Mouse (Mus musculus) limb, embryonic 12.5 days (tissue): ENCODE data around the gene Pkn1. TPM values are rescaled to one million over a fixed set of nuclear protein-coding genes. Genes with fewer than 3 reads are reported as not detected.

ENCODE experiments used
- ATAC-seq: fragments of 200-750 bp; cut with Nextera tagmentation; 2 replicates; pipeline ENCODE4 v1.8.0; 2017; ENCODE audit warnings: low read depth, moderate TSS enrichment; ENCODE audit not compliant: insufficient number of reproducible peaks, insufficient read depth, low FRiP score, low TSS enrichment
- H3K27ac ChIP-seq: fragments of 300-500 bp; sonication (generic); 2 replicates; pipeline ENCODE4 v1.5.1; 2016; ENCODE audit warnings: mild to moderate bottlenecking, moderate library complexity
- H3K27me3 ChIP-seq: fragments of 300-500 bp; sonication (generic); 2 replicates; pipeline ENCODE4 v1.6.1; 2016; ENCODE audit warnings: mild to moderate bottlenecking, moderate library complexity
- H3K36me3 ChIP-seq: fragments of 300-500 bp; sonication (generic); 2 replicates; pipeline ENCODE4 v1.6.1; 2016; ENCODE audit warnings: mild to moderate bottlenecking, moderate library complexity
- H3K4me1 ChIP-seq: fragments of 300-500 bp; sonication (generic); replicated peaks from 2 replicates; pipeline ENCODE4 v1.6.1; 2016
- H3K4me2 ChIP-seq: fragments of 300-500 bp; sonication (generic); 2 replicates; pipeline ENCODE4 v1.6.1; 2016; ENCODE audit warnings: mild to moderate bottlenecking, moderate library complexity
- H3K4me3 ChIP-seq: fragments of 300-500 bp; sonication (generic); replicated peaks from 2 replicates; pipeline ENCODE4 v1.5.1; 2016; ENCODE audit warnings: mild to moderate bottlenecking
- H3K9ac ChIP-seq: fragments of 300-500 bp; sonication (generic); replicated peaks from 2 replicates; pipeline ENCODE4 v1.6.1; 2016; ENCODE audit warnings: mild to moderate bottlenecking, moderate library complexity
- H3K9me3 ChIP-seq: fragments of 300-500 bp; sonication (generic); 2 replicates; pipeline ENCODE4 v1.6.1; 2016; ENCODE audit warnings: mild to moderate bottlenecking, moderate library complexity
- WGBS: fragments of 180-500 bp; shearing (Covaris S2); methylation state at CpG from one replicate; pipeline ENCODE4 v1.1.7; 2016; 5-methylcytosine and 5-hydroxymethylcytosine counted together
- polyA plus RNA-seq: library from polyadenylated mRNA; unstranded; fragments of >200 nt; fragmentation: Nextera tagmentation; extraction: Ambion mirVana; gene quantifications from 2 replicates; pipeline ENCODE4 v1.2.1, GENCODE M21; 2016

Gene Pkn1
- polyA plus RNA-seq, 1 experiment from 2014 or later: 36.8 TPM

DNA sequence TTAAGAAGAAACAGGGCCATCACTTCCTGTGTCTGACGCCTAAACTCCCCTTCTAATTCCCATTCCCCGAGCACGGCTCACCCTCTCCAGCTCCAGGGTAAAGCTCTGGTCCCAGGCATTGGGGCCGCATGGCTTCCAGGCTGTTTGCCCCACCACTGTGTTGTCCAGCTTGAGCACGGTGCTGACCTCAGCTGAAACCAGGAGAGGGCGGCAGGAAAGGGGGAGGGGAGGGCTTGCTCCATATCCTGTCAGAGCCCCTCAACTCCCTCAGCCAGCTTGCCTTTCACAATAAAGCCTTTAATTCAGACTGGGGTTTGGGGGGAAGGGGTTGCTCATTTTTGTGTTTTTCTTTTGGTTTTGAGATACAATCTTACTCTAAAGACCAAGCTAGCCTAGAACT, 17.9 kb downstream of the Pkn1 start:
- no peak overlapping the region for H3K4me3 ChIP-seq
- peak overlapping the region; percentile 35 for H3K4me2 ChIP-seq
- WGBS: 12% methylated on average over 6 of the region's 6 CpGs
- no peak overlapping the region for H3K9ac ChIP-seq
- H3K27ac ChIP-seq: peak overlapping the region; percentile 88
- H3K27me3 ChIP-seq: no peaks in the 10 kb centered on the region
- peaks cover 86% of the 10 kb centered on the region for H3K36me3 ChIP-seq
- H3K4me1 ChIP-seq: peaks cover 18% of the 10 kb centered on the region
- ATAC-seq: no peak
- no peaks in the 10 kb centered on the region for H3K9me3 ChIP-seq

DNA sequence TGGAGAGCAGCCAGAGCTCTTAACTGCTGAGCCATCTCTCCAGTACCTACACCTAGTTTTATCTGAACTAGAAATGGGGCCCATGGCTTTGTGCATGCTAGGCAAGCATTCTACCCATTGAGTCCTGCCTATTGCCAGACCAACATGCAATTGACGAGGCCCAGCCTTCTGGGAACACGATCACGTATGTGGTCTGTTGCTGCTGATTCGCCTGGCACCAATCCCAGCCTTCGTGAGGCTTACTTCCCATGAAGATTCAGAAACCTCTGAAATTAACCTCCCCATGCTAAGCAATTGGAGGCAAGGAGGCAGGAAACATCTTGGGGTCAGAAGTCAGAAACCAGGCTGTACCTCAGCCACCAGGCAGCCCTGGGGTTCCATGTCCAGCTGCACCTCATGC, 18.4 kb downstream of the Pkn1 start:
- H3K27me3 ChIP-seq: no peaks in the 10 kb centered on the region
- H3K9me3 ChIP-seq: no peaks in the 10 kb centered on the region
- peaks cover 86% of the 10 kb centered on the region for H3K36me3 ChIP-seq
- H3K4me3 ChIP-seq: no peak overlapping the region
- no peak overlapping the region for H3K9ac ChIP-seq
- H3K4me1 ChIP-seq: peaks cover 18% of the 10 kb centered on the region
- ATAC-seq: no peak
- WGBS: 58% methylated on average over 5 of the region's 5 CpGs
- H3K4me2 ChIP-seq: peak overlapping the region; percentile 35
- peak overlapping the region; percentile 88 for H3K27ac ChIP-seq

DNA sequence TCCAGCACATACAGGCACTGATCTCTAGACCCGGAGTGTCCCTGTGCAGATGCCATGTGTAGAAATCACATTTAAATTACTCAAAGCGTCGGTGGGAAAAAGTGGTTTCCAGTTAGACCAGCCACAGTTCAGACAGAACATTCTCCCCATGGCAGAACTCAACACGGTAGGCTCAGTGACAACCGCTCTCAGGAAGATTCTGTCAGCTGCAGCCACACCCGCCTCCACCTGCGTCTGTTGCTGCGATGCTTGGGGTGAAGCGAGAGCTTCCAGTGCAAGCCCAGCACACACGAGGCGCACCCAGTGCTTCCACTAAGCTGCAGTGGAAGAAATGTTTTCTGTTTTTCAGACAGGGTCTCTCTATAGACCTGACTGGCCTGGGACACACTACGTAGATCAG, 19.1 kb downstream of the Pkn1 start:
- ATAC-seq: no peak
- H3K36me3 ChIP-seq: peaks cover 82% of the 10 kb centered on the region
- 91% methylated on average over 12 of the region's 12 CpGs for WGBS

DNA sequence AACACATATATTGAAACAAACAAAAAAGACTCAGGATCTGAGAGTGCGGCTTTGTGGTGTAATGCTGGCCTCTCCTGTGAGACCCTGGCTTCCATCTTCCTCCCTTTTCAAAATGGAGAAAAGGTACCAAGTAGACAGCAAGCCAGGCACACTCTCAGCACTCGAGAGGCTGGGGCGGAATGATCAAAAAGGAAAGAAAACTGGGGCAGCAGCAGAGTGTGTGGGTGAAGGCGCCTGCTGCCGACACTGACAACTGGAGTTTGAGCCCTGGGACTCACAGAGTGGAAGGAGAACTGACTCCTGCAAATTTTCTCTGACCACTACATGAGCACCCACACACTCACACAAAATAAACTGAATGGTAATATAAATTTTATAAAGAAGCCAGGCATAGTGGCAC, 24.5 kb downstream of the Pkn1 start:
- 86% methylated on average over 5 of the region's 5 CpGs for WGBS
- H3K4me1 ChIP-seq: no peaks in the 10 kb centered on the region
- ATAC-seq: no peak
- H3K9ac ChIP-seq: no peak overlapping the region
- H3K9me3 ChIP-seq: no peaks in the 10 kb centered on the region
- no peak overlapping the region for H3K4me2 ChIP-seq
- H3K27ac ChIP-seq: no peak overlapping the region
- peaks cover 90% of the 10 kb centered on the region for H3K36me3 ChIP-seq
- H3K27me3 ChIP-seq: no peaks in the 10 kb centered on the region
- H3K4me3 ChIP-seq: no peak overlapping the region

More for the DNA sequence above, 19.1 kb downstream of the Pkn1 start:
- Histone ChIP-seq H3K4me1 (peaks cover 18% of the 10 kb centered on the region), H3K9ac (no peak overlapping the region), H3K4me2 (no peak overlapping the region), H3K27me3 (no peaks in the 10 kb centered on the region), H3K9me3 (no peaks in the 10 kb centered on the region), H3K27ac (0 out of 2 replicates have a peak overlapping the region, but pooled peaks have one; percentile 88), H3K4me3 (no peak overlapping the region)

DNA sequence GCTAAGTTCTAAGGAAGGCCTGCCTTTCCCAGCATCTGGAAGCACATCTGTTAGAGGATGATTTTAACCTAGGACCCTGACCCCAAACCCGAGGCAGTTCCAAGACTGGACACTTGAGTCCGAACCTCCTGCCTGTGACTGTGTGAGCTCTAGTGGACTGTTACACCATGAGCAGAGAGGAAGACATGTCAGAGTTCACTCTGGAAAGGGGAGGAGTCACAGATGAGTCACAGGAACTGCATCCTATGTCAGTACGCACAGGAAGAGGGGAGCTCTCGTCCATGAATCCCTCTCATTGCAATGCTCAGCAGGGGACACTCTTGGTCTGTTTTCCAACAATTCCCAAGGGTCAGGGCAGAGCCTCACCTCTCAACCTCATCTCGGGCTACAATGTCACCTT, 26.0 kb downstream of the Pkn1 start:
- Histone ChIP-seq H3K4me3 (no peak overlapping the region), H3K9me3 (no peaks in the 10 kb centered on the region), H3K9ac (no peak overlapping the region), H3K27ac (no peak overlapping the region), H3K27me3 (peaks cover 11% of the 10 kb centered on the region), H3K36me3 (peaks cover 82% of the 10 kb centered on the region), H3K4me2 (no peak overlapping the region), H3K4me1 (peaks cover 10% of the 10 kb centered on the region)
- ATAC-seq: no peak
- WGBS: 69% methylated on average over 5 of the region's 5 CpGs

DNA sequence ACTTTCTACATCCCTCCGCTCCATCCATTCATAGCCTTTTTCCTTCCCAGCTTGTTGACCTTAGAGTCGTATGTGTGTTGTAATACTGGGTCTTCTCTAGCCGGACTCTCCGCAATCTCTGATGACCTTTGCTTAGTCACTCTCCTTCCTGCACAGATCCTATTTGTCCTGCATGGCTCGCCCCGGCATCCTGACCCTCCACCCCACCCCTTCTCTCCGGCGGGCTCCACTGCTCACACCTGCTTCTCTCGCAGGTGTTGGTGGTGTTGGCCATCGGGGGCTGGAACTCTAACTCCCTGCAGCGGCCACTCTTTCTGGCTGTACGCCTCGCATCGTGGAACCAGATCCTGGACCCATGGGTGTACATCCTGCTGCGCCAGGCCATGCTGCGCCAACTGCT, 30.0 kb downstream of the Pkn1 start:
- no peak overlapping the region for H3K9ac ChIP-seq
- H3K27me3 ChIP-seq: peaks cover 22% of the 10 kb centered on the region
- no peak overlapping the region for H3K4me3 ChIP-seq
- H3K36me3 ChIP-seq: peaks cover 59% of the 10 kb centered on the region
- no peak overlapping the region for H3K27ac ChIP-seq
- peak overlapping the region; percentile 68 for H3K4me2 ChIP-seq
- H3K9me3 ChIP-seq: no peaks in the 10 kb centered on the region
- no peak for ATAC-seq
- 78% methylated on average over 16 of the region's 16 CpGs for WGBS
- H3K4me1 ChIP-seq: peaks cover 38% of the 10 kb centered on the region

DNA sequence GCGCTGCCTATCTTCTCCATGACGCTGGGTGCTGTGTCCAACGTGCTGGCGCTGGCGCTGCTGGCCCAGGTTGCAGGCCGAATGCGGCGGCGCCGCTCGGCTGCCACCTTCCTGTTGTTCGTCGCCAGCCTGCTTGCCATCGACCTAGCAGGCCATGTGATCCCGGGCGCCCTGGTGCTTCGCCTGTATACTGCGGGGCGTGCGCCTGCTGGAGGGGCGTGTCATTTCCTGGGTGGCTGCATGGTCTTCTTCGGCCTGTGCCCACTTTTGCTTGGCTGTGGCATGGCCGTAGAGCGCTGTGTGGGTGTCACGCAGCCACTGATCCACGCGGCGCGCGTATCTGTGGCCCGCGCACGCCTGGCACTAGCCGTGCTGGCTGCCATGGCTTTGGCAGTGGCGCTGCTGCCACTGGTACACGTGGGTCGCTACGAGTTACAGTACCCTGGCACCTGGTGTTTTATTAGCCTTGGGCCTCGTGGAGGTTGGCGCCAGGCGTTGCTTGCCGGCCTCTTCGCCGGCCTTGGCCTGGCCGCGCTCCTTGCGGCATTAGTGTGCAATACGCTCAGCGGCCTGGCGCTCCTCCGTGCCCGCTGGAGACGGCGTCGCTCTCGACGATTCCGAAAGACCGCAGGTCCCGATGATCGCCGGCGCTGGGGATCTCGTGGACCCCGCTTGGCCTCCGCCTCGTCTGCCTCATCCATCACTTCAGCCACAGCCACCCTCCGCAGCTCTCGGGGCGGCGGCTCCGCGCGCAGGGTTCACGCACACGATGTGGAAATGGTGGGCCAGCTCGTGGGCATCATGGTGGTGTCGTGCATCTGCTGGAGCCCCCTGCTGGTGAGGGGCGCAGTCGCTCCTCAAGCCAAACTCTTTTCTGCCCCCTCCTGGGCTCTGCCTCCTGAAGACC, 30.7 kb downstream of the Pkn1 start:
- Histone ChIP-seq H3K4me3 (peak overlapping the region; percentile 44), H3K27ac (no peak overlapping the region), H3K27me3 (peaks cover 22% of the 10 kb centered on the region), H3K36me3 (peaks cover 58% of the 10 kb centered on the region), H3K9ac (peak overlapping the region; percentile 63), H3K4me2 (peak overlapping the region; percentile 68), H3K4me1 (peaks cover 38% of the 10 kb centered on the region), H3K9me3 (no peaks in the 10 kb centered on the region)
- ATAC-seq: no peak
- 22% methylated on average over 80 of the region's 80 CpGs for WGBS

DNA sequence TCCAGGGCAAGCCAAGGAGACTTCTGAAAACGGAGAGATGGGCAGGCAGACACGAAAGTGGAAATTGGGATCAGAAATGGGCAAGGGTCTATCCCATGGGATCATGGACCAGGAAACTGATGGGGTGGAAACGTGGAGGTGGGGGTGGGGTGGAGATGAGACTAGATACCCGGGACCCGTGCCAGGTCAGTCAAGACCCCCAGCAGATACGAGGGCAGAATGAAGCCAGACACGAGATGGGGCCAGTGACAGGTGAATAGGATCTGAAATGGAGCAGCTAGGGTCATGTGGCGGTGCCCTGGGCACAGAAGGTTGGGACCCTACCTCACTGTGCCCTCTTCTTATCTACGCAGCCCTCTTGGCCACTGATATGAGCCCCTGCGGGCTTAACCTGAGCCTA, 31.5 kb downstream of the Pkn1 start:
- Histone ChIP-seq H3K4me3 (peak overlapping the region; percentile 44; the same call in 1 of the 2 replicates), H3K4me2 (peak overlapping the region; percentile 68), H3K9ac (peak overlapping the region; percentile 63; the same call in 1 of the 2 replicates), H3K4me1 (peaks cover 42% of the 10 kb centered on the region), H3K9me3 (no peaks in the 10 kb centered on the region), H3K27me3 (peaks cover 22% of the 10 kb centered on the region), H3K27ac (no peak overlapping the region), H3K36me3 (peaks cover 57% of the 10 kb centered on the region)
- 84% methylated on average over 10 of the region's 10 CpGs for WGBS
- ATAC-seq: no peak

DNA sequence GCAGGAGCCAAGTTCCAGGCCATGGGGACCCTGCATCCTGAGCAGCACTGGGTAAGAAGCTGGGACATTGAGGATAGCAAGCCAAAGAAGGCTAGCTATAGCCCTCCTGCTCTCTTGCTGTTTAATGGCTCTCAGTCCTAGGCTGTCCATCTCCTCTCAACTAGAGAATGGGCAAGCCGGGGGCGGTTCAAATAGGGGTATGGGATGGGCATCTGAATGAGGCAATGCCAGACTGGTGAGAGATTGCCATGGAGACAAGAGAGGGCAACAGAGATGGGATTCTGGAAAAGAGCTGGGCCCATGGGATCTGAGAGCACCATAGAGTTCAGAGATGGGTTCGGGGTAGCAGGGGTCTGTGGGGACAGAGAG, 32.1 kb downstream of the Pkn1 start:
- 0 out of 2 replicates have a peak overlapping the region, but pooled peaks have one; percentile 27 for H3K9ac ChIP-seq
- peaks cover 22% of the 10 kb centered on the region for H3K27me3 ChIP-seq
- ATAC-seq: no peak
- H3K27ac ChIP-seq: peak overlapping the region; percentile 41; the same call in 1 of the 2 replicates
- peaks cover 50% of the 10 kb centered on the region for H3K36me3 ChIP-seq
- H3K4me3 ChIP-seq: no peak overlapping the region; the same call in 1 of the 2 replicates
- peaks cover 49% of the 10 kb centered on the region for H3K4me1 ChIP-seq
- H3K9me3 ChIP-seq: no peaks in the 10 kb centered on the region
- WGBS: 91% methylated on average over 3 of the region's 3 CpGs
- H3K4me2 ChIP-seq: peak overlapping the region; percentile 35

DNA sequence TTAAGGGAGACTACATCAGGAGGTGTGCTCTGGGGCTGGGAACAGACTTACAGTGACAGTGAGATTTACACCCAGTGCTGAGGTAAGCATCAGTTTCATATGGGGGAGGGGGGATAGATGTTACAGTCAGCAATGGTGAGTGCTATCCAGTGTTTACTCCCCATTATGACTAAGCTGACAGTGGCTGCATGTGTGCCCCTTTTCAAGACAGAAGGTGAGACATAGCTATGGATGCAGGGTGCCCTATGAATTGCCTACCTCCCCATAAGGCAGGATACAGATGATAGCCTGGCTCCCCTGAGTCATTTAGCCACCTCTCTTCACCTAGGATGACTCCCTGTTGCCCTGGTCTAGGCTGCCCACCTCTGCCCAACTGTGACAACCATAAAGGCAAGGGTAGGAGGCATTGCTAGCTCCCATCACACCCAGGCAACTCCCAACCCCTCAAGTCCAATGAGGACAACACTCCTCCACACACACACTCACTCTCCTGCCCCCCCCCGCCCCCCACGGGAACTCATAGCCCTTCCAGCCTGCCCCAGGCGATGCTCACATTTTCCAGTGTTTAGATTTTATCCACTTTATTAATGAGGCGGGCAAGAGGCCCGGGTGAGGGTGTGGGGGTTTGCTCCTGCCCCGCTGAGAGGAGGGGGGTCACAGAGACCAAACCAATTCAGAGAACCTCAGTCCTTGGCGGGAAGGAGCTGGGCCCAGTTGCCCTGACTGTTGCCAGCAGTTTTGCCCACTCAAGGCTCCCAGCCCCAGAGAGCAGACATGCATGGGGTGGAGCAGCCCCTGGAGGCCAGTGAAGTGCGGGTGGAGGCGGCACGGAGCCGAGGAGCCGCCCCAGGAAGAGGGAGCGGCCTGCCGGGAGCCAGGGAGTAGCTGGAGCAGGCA, 32.8 kb downstream of the Pkn1 start, which contains the start of gene Ptger1:
TSS of gene Ptger1 (plus strand) at position 710 of the 897 bp plus-strand sequence.
- H3K4me2 ChIP-seq: peak within 1 kb of the TSS; percentile 35
- peaks cover 22% of the 10 kb centered on the region for H3K27me3 ChIP-seq
- no peak within 1 kb of the TSS; the same call in 1 of the 2 replicates for H3K4me3 ChIP-seq
- H3K36me3 ChIP-seq: peaks cover 44% of the 10 kb centered on the region
- no peaks in the 10 kb centered on the region for H3K9me3 ChIP-seq
- H3K9ac ChIP-seq: peak within 1 kb of the TSS; percentile 27; the same call in 1 of the 2 replicates
- ATAC-seq: peak; percentile 12; the same call in 1 of the 2 replicates
- peaks cover 55% of the 10 kb centered on the region for H3K4me1 ChIP-seq
- WGBS: 29% methylated on average over 14 of the region's 14 CpGs
- peak within 1 kb of the TSS; percentile 41; the same call in 1 of the 2 replicates for H3K27ac ChIP-seq
